Mouse (Mus musculus): Measurements from ENCODE around the gene Trmt1. TPM values are rescaled to one million over a fixed set of nuclear protein-coding genes. Genes with fewer than 3 reads are reported as not detected.

The Trmt1 gene
- polyA plus RNA-seq, 1 experiment from 2014 or later, result 65.7 TPM

DNA sequence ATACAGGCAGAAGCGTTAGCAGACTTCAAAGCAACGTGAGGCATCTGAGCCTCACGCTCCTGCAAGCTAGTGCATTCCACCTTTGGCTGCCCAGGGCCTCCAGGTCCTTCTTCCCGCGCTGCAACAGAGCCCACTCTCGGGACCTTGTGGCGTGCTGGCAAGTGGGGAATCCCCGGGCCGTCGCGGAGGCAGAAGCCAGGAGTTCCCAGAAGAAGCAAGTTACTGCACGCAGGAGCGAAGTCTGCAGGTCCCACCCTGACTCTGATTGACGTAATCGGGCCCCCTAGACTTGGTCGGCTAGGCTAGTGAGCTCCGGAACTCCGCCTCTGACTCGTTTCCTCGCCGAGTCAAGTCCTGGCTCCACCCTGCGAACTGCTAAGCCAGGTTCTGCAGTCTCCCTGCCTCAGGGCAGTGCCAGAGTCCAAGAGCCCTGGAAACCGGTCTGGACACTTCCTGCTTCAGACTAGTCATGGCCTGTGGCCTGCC is 29.4 kb upstream of the Trmt1 start:
- H3K9me3 ChIP-seq (ENCODE audit: control insufficient read depth, low read depth, low read length), result no peaks in the 10 kb centered on the region
- under 1% methylated on average over 23 of the region's 23 CpGs for WGBS

DNA sequence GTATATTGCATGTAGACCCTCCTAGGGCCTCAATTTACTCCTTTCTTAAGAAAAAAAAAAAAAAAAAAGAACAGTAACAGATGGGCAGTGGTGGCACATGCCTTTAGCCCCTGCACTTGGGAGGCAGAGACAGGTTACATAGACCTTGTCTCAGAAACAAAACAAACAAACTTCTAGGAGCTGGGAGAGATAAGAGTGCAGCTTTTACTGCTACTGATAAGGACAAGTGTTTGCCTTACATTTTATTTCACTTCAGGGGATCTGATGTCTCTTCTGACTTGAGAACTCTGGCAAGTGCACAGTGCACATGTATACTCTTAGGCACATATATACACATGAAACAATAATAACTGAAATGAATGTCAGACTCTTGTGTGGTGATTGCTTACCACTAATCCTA is 28.9 kb upstream of the Trmt1 start:
- ATAC-seq (ENCODE audit: insufficient number of reproducible peaks, insufficient read depth, low FRiP score, low read depth), result no peak

More for the DNA sequence above, 29.4 kb upstream of the Trmt1 start:
- Histone ChIP-seq H3K4me3 (ENCODE audit: low read depth, low read length) (peak overlapping the region; percentile 40), H3K27me3 (ENCODE audit: control insufficient read depth, insufficient read depth, low read length) (no peaks in the 10 kb centered on the region), H3K36me3 (ENCODE audit: control insufficient read depth, insufficient read depth, low read length) (no peaks in the 10 kb centered on the region), H3K4me2 (replicated peaks; ENCODE audit: low read depth, low read length) (peak overlapping the region; percentile 70), H3K4me1 (ENCODE audit: control insufficient read depth, insufficient read depth, low read length) (peaks cover 39% of the 10 kb centered on the region), H3K9ac (replicated peaks; ENCODE audit: low read depth, low read length) (peak overlapping the region; percentile 60), H3K27ac (ENCODE audit: low read length) (peak overlapping the region; percentile 99)
- peak; percentile 79 for ATAC-seq (ENCODE audit: insufficient number of reproducible peaks, insufficient read depth, low FRiP score, low read depth)

DNA sequence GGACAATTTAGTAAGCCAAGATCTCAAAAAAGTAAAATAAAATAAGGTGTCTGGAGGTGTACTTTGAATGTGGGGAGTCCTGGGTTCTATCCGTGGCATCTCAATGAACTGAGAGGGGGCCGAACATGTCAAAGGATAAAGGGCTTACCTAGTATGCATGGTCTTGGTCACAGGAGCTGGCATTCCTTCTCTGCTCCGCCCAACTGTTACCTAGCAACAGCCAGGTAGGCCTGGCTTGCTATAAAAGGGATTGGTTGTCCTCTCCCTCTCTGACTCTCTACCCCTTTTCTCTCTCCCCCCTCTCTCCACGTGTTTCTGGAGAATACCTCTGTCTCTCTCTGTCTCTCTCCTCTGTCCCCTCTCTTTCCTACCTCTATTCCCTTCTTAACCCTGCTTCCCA is 28.4 kb upstream of the Trmt1 start:
- ATAC-seq (ENCODE audit: insufficient number of reproducible peaks, insufficient read depth, low FRiP score, low read depth), result no peak
- Histone ChIP-seq H3K9me3 (ENCODE audit: control insufficient read depth, low read depth, low read length) (no peaks in the 10 kb centered on the region), H3K27ac (ENCODE audit: low read length) (peak overlapping the region; percentile 99; the same call in 1 of the 2 replicates), H3K27me3 (ENCODE audit: control insufficient read depth, insufficient read depth, low read length) (no peaks in the 10 kb centered on the region), H3K4me1 (ENCODE audit: control insufficient read depth, insufficient read depth, low read length) (peaks cover 39% of the 10 kb centered on the region), H3K4me2 (replicated peaks; ENCODE audit: low read depth, low read length) (no peak overlapping the region; the same call in 1 of the 2 replicates), H3K4me3 (ENCODE audit: low read depth, low read length) (no peak overlapping the region), H3K9ac (replicated peaks; ENCODE audit: low read depth, low read length) (no peak overlapping the region), H3K36me3 (ENCODE audit: control insufficient read depth, insufficient read depth, low read length) (no peaks in the 10 kb centered on the region)
- 46% methylated on average over 4 of the region's 4 CpGs for WGBS

More for the DNA sequence above, 28.9 kb upstream of the Trmt1 start:
- H3K4me2 ChIP-seq (replicated peaks; ENCODE audit: low read depth, low read length), result peak overlapping the region; percentile 70
- no peaks in the 10 kb centered on the region for H3K36me3 ChIP-seq (ENCODE audit: control insufficient read depth, insufficient read depth, low read length)
- no peaks in the 10 kb centered on the region for H3K27me3 ChIP-seq (ENCODE audit: control insufficient read depth, insufficient read depth, low read length)
- H3K4me1 ChIP-seq (ENCODE audit: control insufficient read depth, insufficient read depth, low read length), result peaks cover 39% of the 10 kb centered on the region
- peak overlapping the region; percentile 99 for H3K27ac ChIP-seq (ENCODE audit: low read length)
- no peaks in the 10 kb centered on the region for H3K9me3 ChIP-seq (ENCODE audit: control insufficient read depth, low read depth, low read length)
- no peak overlapping the region for H3K9ac ChIP-seq (replicated peaks; ENCODE audit: low read depth, low read length)
- peak overlapping the region; percentile 40; the same call in 1 of the 2 replicates for H3K4me3 ChIP-seq (ENCODE audit: low read depth, low read length)

DNA sequence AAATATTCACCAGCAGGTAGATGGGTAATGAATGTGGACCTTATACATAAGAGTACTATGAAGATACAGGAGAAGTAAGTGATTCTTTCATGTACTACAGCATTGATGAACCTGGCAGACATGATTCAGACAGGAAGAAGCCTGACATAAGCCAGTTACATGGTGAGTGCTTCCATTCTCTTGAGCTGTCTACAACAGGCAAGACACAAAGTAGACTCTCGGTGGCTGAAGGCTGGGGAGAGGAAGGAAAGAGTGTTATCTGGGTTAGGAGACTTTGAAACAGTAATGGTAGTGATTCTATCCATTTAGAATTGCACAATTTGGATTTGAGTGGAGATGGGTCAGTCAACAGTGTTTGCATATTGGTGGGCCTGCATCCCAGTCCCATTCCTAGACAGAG is 27.2 kb upstream of the Trmt1 start:
- H3K4me3 ChIP-seq (ENCODE audit: low read depth, low read length), result no peak overlapping the region
- H3K27ac ChIP-seq (ENCODE audit: low read length), result peak overlapping the region; percentile 97
- 67% methylated on average over 1 of the region's 1 CpGs for WGBS
- H3K9me3 ChIP-seq (ENCODE audit: control insufficient read depth, low read depth, low read length), result no peaks in the 10 kb centered on the region
- peaks cover 44% of the 10 kb centered on the region for H3K4me1 ChIP-seq (ENCODE audit: control insufficient read depth, insufficient read depth, low read length)
- ATAC-seq (ENCODE audit: insufficient number of reproducible peaks, insufficient read depth, low FRiP score, low read depth), result no peak
- no peak overlapping the region for H3K9ac ChIP-seq (replicated peaks; ENCODE audit: low read depth, low read length)
- H3K4me2 ChIP-seq (replicated peaks; ENCODE audit: low read depth, low read length), result no peak overlapping the region
- no peaks in the 10 kb centered on the region for H3K36me3 ChIP-seq (ENCODE audit: control insufficient read depth, insufficient read depth, low read length)
- no peaks in the 10 kb centered on the region for H3K27me3 ChIP-seq (ENCODE audit: control insufficient read depth, insufficient read depth, low read length)

DNA sequence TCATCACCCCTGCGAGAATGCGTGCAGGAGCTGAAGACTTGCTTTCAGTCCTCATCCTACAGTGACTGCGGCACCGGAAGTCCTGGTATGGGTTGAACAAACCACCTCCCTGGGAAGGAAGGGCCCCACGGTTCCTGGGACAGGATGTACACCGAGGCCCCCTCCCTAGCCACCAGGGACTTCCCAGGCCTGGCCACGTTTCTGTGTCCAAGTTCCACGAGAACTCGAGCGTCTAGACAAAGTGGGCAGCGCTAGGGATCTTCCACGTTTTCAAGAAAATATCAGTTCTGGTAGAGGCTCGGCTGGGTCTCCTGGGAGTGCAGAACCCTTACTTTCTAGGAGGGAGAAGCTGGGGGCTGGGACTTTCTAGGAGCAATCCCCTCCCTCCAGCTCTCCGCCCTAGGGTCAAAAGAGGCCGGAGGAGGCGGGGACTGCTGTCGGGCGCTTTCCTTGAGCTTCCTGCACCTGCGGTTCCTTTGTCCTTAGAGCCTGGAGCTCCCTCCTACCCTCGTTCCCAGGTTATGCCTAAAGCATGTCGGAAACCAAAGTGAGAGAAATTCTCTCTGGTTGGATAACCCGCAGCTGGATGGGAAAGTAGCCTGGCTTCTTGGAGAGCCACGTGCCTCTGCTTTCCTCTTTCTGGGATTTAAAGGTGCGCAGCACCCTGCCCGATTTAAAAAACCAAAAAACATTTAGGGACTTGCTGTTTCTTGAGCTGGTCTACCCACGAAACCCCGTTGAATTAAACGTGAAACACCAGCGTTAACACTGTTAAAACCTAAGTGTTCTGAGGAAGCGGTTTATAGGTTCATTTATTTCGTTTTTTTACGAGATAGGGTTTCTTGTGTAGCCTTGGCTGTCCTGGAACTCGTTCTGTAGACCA is 25.9 kb upstream of the Trmt1 start:
- ATAC-seq (ENCODE audit: insufficient number of reproducible peaks, insufficient read depth, low FRiP score, low read depth), result no peak
- Histone ChIP-seq H3K27ac (ENCODE audit: low read length) (peak overlapping the region; percentile 97), H3K9me3 (ENCODE audit: control insufficient read depth, low read depth, low read length) (no peaks in the 10 kb centered on the region), H3K9ac (replicated peaks; ENCODE audit: low read depth, low read length) (peak overlapping the region; percentile 92), H3K4me3 (ENCODE audit: low read depth, low read length) (peak overlapping the region; percentile 98), H3K27me3 (ENCODE audit: control insufficient read depth, insufficient read depth, low read length) (no peaks in the 10 kb centered on the region), H3K36me3 (ENCODE audit: control insufficient read depth, insufficient read depth, low read length) (no peaks in the 10 kb centered on the region), H3K4me2 (replicated peaks; ENCODE audit: low read depth, low read length) (peak overlapping the region; percentile 66), H3K4me1 (ENCODE audit: control insufficient read depth, insufficient read depth, low read length) (peaks cover 37% of the 10 kb centered on the region)
- WGBS, result 2% methylated on average over 33 of the region's 33 CpGs

DNA sequence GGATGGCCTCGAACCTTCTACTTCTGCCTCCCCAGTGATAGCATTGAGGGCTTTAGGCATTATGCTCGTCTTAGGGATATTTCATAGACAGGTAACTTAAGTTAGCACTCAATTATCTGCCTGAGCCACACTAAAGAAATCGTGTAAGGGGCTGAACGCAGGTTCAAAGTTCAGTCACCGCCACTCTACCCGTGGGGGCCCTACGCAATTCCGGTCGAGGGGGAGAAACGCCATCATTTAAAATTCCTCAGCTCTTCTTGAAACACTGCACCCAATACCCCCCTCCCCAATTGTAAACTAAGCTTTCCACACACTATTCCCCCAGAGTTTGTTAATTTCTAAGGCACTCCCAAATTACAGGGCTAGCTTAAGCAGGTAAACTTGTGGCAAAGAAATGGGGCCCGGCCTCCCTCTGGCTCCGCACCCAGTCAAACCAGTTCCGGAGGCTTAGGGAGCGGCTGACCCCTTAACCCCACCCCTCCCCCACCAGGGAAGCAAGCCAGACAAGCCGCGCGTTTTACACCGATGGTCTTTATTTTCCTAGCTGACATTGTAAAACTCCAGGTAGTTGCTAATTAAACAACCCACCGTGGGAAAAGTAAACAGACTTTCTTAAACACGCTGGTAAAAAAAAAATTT is 25.2 kb upstream of the Trmt1 start:
- H3K36me3 ChIP-seq (ENCODE audit: control insufficient read depth, insufficient read depth, low read length), result no peaks in the 10 kb centered on the region
- peak overlapping the region; percentile 97 for H3K27ac ChIP-seq (ENCODE audit: low read length)
- H3K4me2 ChIP-seq (replicated peaks; ENCODE audit: low read depth, low read length), result peak overlapping the region; percentile 66
- peak overlapping the region; percentile 92 for H3K9ac ChIP-seq (replicated peaks; ENCODE audit: low read depth, low read length)
- H3K4me3 ChIP-seq (ENCODE audit: low read depth, low read length), result peak overlapping the region; percentile 98
- no peak for ATAC-seq (ENCODE audit: insufficient number of reproducible peaks, insufficient read depth, low FRiP score, low read depth)
- H3K9me3 ChIP-seq (ENCODE audit: control insufficient read depth, low read depth, low read length), result no peaks in the 10 kb centered on the region
- H3K4me1 ChIP-seq (ENCODE audit: control insufficient read depth, insufficient read depth, low read length), result peaks cover 36% of the 10 kb centered on the region
- H3K27me3 ChIP-seq (ENCODE audit: control insufficient read depth, insufficient read depth, low read length), result no peaks in the 10 kb centered on the region
- WGBS, result under 1% methylated on average over 20 of the region's 20 CpGs

DNA sequence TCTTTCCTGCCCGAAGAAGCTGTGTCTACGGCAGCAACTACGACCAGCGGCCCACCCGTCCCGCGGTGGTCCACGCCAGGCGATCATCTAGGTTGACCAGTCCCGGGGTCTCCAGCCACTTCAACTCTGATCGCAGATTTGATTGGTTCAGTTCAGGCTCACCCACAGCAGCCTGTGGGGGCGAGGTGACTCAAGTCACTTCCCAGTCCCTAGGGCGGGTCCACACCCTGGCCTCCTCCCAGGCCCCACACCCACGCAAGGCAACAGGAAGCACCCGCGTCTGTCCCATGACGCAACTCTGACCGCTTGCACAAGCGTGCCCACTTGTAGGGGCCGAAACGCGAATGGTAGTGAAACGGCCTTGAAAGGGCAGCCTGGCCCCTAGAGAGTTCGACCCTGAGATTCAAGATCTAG is 24.6 kb upstream of the Trmt1 start:
- Histone ChIP-seq H3K4me2 (replicated peaks; ENCODE audit: low read depth, low read length) (peak overlapping the region; percentile 66), H3K9ac (replicated peaks; ENCODE audit: low read depth, low read length) (peak overlapping the region; percentile 92), H3K36me3 (ENCODE audit: control insufficient read depth, insufficient read depth, low read length) (no peaks in the 10 kb centered on the region), H3K4me3 (ENCODE audit: low read depth, low read length) (peak overlapping the region; percentile 98), H3K27me3 (ENCODE audit: control insufficient read depth, insufficient read depth, low read length) (no peaks in the 10 kb centered on the region), H3K27ac (ENCODE audit: low read length) (peak overlapping the region; percentile 97), H3K9me3 (ENCODE audit: control insufficient read depth, low read depth, low read length) (no peaks in the 10 kb centered on the region), H3K4me1 (ENCODE audit: control insufficient read depth, insufficient read depth, low read length) (peaks cover 33% of the 10 kb centered on the region)
- 2% methylated on average over 24 of the region's 24 CpGs for WGBS
- peak; percentile 26; the same call in 1 of the 2 replicates for ATAC-seq (ENCODE audit: insufficient number of reproducible peaks, insufficient read depth, low FRiP score, low read depth)

DNA sequence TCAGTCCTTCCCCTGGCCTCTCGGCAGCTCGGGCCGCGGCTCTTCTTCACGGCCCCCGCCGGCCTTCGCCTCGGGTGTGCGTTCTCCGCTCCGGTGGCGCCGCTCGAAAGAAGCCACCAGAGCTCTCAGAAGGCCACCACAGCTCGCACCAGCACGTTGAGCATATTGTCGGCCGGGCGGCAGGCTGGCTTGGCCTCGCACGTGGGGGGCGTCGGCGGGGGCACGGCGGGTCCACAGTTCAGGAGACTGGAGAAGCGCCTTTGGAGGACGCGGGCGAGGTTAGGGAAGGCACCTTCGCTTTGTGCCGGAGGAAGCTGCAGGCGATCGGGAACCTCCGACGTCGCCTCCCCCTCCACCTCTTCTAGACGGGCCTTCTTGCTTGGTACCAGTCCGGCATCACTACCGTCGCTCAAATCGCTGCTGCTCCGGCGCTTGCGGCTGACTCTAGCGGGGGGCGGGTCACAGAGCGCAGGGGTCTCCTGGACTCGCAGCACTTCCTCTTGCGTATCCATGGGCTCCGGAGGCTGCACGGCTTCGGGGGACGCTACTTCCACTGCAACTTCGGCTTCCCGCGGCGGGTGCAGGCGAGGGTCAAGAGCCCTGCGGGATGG is 24.0 kb upstream of the Trmt1 start:
- peak overlapping the region; percentile 66 for H3K4me2 ChIP-seq (replicated peaks; ENCODE audit: low read depth, low read length)
- H3K4me1 ChIP-seq (ENCODE audit: control insufficient read depth, insufficient read depth, low read length), result peaks cover 29% of the 10 kb centered on the region
- ATAC-seq (ENCODE audit: insufficient number of reproducible peaks, insufficient read depth, low FRiP score, low read depth), result no peak
- peak overlapping the region; percentile 97 for H3K27ac ChIP-seq (ENCODE audit: low read length)
- H3K4me3 ChIP-seq (ENCODE audit: low read depth, low read length), result peak overlapping the region; percentile 98
- H3K27me3 ChIP-seq (ENCODE audit: control insufficient read depth, insufficient read depth, low read length), result no peaks in the 10 kb centered on the region
- peak overlapping the region; percentile 92 for H3K9ac ChIP-seq (replicated peaks; ENCODE audit: low read depth, low read length)
- no peaks in the 10 kb centered on the region for H3K9me3 ChIP-seq (ENCODE audit: control insufficient read depth, low read depth, low read length)
- WGBS, result under 1% methylated on average over 61 of the region's 61 CpGs
- no peaks in the 10 kb centered on the region for H3K36me3 ChIP-seq (ENCODE audit: control insufficient read depth, insufficient read depth, low read length)
